Mouse (Mus musculus): Measurements from ENCODE around the gene Clpx.

GRCm38 (mm10) chr9:65257218-65257910, 36.7 kb upstream of the Clpx start:
- no peak for TF ChIP-seq CTCF (IDR thresholded peaks at IDR 0.05; ENCODE audit: control insufficient read depth, insufficient read depth, insufficient replicate concordance, low read depth, low read length)
- TF ChIP-seq POLR2A (IDR thresholded peaks at IDR 0.05; ENCODE audit: control insufficient read depth, low read depth, low read length): no peak

Measured in testis, adult 2 months (tissue).